In genomic region chr1:150909642-150910041, GRCm38 (mm10) we compare ENCODE assay signal across 29 mouse cellular contexts.
A peak's percentile ranks its signal among the peaks of the same experiment; 100 is the strongest.
DNase-seq lines count a peak whose midpoint lies in the region; ATAC-seq lines count a peak whose summit lies in the region.
"Had no signal": no experiment of that assay in that cellular context is flagged by ENCODE, and none has a peak within 500 bp of the region (broad histone marks: within the 10 kb centered on the region; RNA-seq: fewer than 3 reads in every experiment).

No protein-coding gene starts in this region.

- peak; percentile 15 to 35 for DNase-seq in cerebellum, postnatal 14 days
- DNase-seq in cerebellum, postnatal 25 days = no peak
- peak; percentile 62 for DNase-seq in midbrain, embryonic 11.5 days (ENCODE audit: low spot score, missing footprints)
- peak; percentile 17 for DNase-seq in gastrocnemius, postnatal 10 days
- no peak for DNase-seq in MN1 (ENCODE audit: low spot score)
- DNase-seq: B cell, adult 2 months; cerebellum, adult 11-12 months; cerebellum, postnatal 36 days; kidney, adult 18-20 months; layer of hippocampus, postnatal 36 days; liver, embryonic 13.5 days; lung, adult 18-20 months; lung, postnatal 4 days; midbrain, embryonic 14.5 days; retina, postnatal 1 day; right cerebral cortex, postnatal 14 days; thymus, postnatal 25 days had no signal

- no peaks in the 10 kb centered on the region for H3K36me3 ChIP-seq in midbrain, embryonic 11.5 days (ENCODE audit: control insufficient read depth, insufficient read depth, low read length)
- H3K36me3 ChIP-seq in midbrain, embryonic 13.5 days = no peaks in the 10 kb centered on the region
- H3K36me3 ChIP-seq in hindbrain, embryonic 13.5 days = no peaks in the 10 kb centered on the region
- H3K36me3 ChIP-seq: heart, embryonic 10.5 days; hindbrain, embryonic 10.5 days; limb, embryonic 10.5 days; limb, embryonic 15.5 days; liver, embryonic 13.5 days; neural tube, embryonic 15.5 days had no signal

- H3K4me3 ChIP-seq in midbrain, embryonic 11.5 days (ENCODE audit: low read depth, low read length) = no peak overlapping the region
- H3K4me3 ChIP-seq in midbrain, embryonic 13.5 days (replicated peaks) = no peak overlapping the region
- H3K4me3 ChIP-seq in hindbrain, embryonic 13.5 days = no peak overlapping the region
- H3K4me3 ChIP-seq: forebrain, embryonic 13.5 days; heart, embryonic 10.5 days; hindbrain, embryonic 10.5 days; limb, embryonic 10.5 days; limb, embryonic 15.5 days; liver, embryonic 13.5 days; megakaryocyte, embryonic 14.5 days; neural tube, embryonic 15.5 days had no signal

- no peak overlapping the region for H3K9ac ChIP-seq in midbrain, embryonic 11.5 days (ENCODE audit: low read length)
- no peak overlapping the region for H3K9ac ChIP-seq in midbrain, embryonic 13.5 days (replicated peaks)
- H3K9ac ChIP-seq in hindbrain, embryonic 13.5 days = no peak overlapping the region
- H3K9ac ChIP-seq: forebrain, embryonic 13.5 days; limb, embryonic 15.5 days; liver, embryonic 13.5 days; neural tube, embryonic 15.5 days had no signal

- H3K27me3 ChIP-seq in midbrain, embryonic 11.5 days (ENCODE audit: control insufficient read depth, insufficient read depth, low read length) = no peaks in the 10 kb centered on the region
- no peaks in the 10 kb centered on the region for H3K27me3 ChIP-seq in midbrain, embryonic 13.5 days
- H3K27me3 ChIP-seq in hindbrain, embryonic 13.5 days = no peaks in the 10 kb centered on the region
- H3K27me3 ChIP-seq: CH12.LX; forebrain, embryonic 13.5 days; limb, embryonic 15.5 days; liver, embryonic 13.5 days; megakaryocyte, embryonic 14.5 days; neural tube, embryonic 15.5 days had no signal

- 82% methylated on average over 2 of the region's 2 CpGs for WGBS in midbrain, embryonic 11.5 days
- 80% methylated on average over 2 of the region's 2 CpGs for WGBS in midbrain, embryonic 13.5 days
- WGBS in hindbrain, embryonic 13.5 days = 87% methylated on average over 2 of the region's 2 CpGs

- no peaks in the 10 kb centered on the region for H3K9me3 ChIP-seq in midbrain, embryonic 11.5 days (ENCODE audit: control insufficient read depth, low read length)
- H3K9me3 ChIP-seq in midbrain, embryonic 13.5 days = no peaks in the 10 kb centered on the region
- H3K9me3 ChIP-seq in hindbrain, embryonic 13.5 days = no peaks in the 10 kb centered on the region
- H3K9me3 ChIP-seq: forebrain, embryonic 13.5 days; heart, embryonic 10.5 days; hindbrain, embryonic 10.5 days; limb, embryonic 10.5 days; limb, embryonic 15.5 days; liver, embryonic 13.5 days; neural tube, embryonic 15.5 days had no signal

- no peak for ATAC-seq in midbrain, embryonic 11.5 days (ENCODE audit: low FRiP score)
- no peak for ATAC-seq in midbrain, embryonic 13.5 days
- ATAC-seq in hindbrain, embryonic 13.5 days (ENCODE audit: low FRiP score) = no peak
- ATAC-seq: forebrain, embryonic 13.5 days; hindbrain, embryonic 16.5 days; lung, postnatal 0 days had no signal

- H3K4me1 ChIP-seq in midbrain, embryonic 11.5 days (ENCODE audit: control insufficient read depth, insufficient read depth, low read length) = no peaks in the 10 kb centered on the region
- no peaks in the 10 kb centered on the region for H3K4me1 ChIP-seq in midbrain, embryonic 13.5 days (replicated peaks)
- no peaks in the 10 kb centered on the region for H3K4me1 ChIP-seq in hindbrain, embryonic 13.5 days (replicated peaks)
- H3K4me1 ChIP-seq: forebrain, embryonic 13.5 days; heart, embryonic 10.5 days; hindbrain, embryonic 10.5 days; limb, embryonic 10.5 days; liver, embryonic 13.5 days; megakaryocyte, embryonic 14.5 days; neural tube, embryonic 15.5 days had no signal

- H3K27ac ChIP-seq in midbrain, embryonic 11.5 days (ENCODE audit: low read depth, low read length) = no peak overlapping the region
- no peak overlapping the region for H3K27ac ChIP-seq in midbrain, embryonic 13.5 days
- H3K27ac ChIP-seq in hindbrain, embryonic 13.5 days = no peak overlapping the region
- H3K27ac ChIP-seq: forebrain, embryonic 13.5 days; heart, embryonic 10.5 days; hindbrain, embryonic 10.5 days; limb, embryonic 10.5 days; limb, embryonic 15.5 days; liver, embryonic 13.5 days; neural tube, embryonic 15.5 days had no signal

- H3K4me2 ChIP-seq in midbrain, embryonic 11.5 days = no peak overlapping the region
- no peak overlapping the region for H3K4me2 ChIP-seq in midbrain, embryonic 13.5 days (replicated peaks)
- no peak overlapping the region for H3K4me2 ChIP-seq in hindbrain, embryonic 13.5 days
- H3K4me2 ChIP-seq: forebrain, embryonic 13.5 days; limb, embryonic 15.5 days; liver, embryonic 13.5 days; neural tube, embryonic 15.5 days had no signal

Comparison
In these comparisons a context has a peak if more than half of its experiments do, and no peak if none do; other contexts are left out.
1. DNase-seq: peak in cerebellum, postnatal 14 days (2 of 2), midbrain, embryonic 11.5 days (single experiment) and gastrocnemius, postnatal 10 days (single experiment); none in cerebellum, postnatal 25 days (0 of 2) and MN1 (single experiment).